7 mouse cellular contexts compared by ENCODE assay signal in genomic region chr4:47010400-47011231, GRCm38 (mm10). TPM values are rescaled to one million over a fixed set of nuclear protein-coding genes. Genes with fewer than 3 reads are reported as not detected.
DNase-seq lines count a peak whose midpoint lies in the region; ATAC-seq and TF ChIP-seq lines count a peak whose summit lies in the region.

No protein-coding gene starts in this region.

- TF ChIP-seq EP300 in MEL (IDR thresholded peaks at IDR 0.05; ENCODE audit: low read depth in 1 of 2, low read length in 2 of 2) = no peak

- peaks cover 0 to 4% of the 10 kb centered on the region in 2 experiments; a peak in 1 of 4 replicates for H3K36me3 ChIP-seq in MEL (ENCODE audit: control insufficient read depth in 1 of 2, insufficient read depth in 2 of 2, low read length in 2 of 2)
- H3K36me3 ChIP-seq in stomach, embryonic 15.5 days = no peaks in the 10 kb centered on the region

- no peaks in the 10 kb centered on the region for H3K79me2 ChIP-seq in MEL (ENCODE audit: control insufficient read depth, insufficient read depth, low read length, poor library complexity)

- no peak overlapping the region; a peak in 1 of 4 replicates for H3K4me3 ChIP-seq in MEL (ENCODE audit: control insufficient read depth in 1 of 2, insufficient read depth in 1 of 2, low read depth in 2 of 2, low read length in 2 of 2)
- H3K4me3 ChIP-seq in stomach, embryonic 15.5 days (replicated peaks) = no peak overlapping the region

- H3K4me1 ChIP-seq in MEL (ENCODE audit: control insufficient read depth in 1 of 2, insufficient read depth in 2 of 2, low read length in 2 of 2) = peaks cover 0 to 8% of the 10 kb centered on the region in 2 experiments; a peak in 2 of 4 replicates
- H3K4me1 ChIP-seq in stomach, embryonic 15.5 days = no peaks in the 10 kb centered on the region

- no peak for TF ChIP-seq CTCF in MEL (IDR thresholded peaks at IDR 0.05 in 2 of 3, conservative IDR thresholded peaks at IDR 0.05 in 1 of 3; ENCODE audit: control insufficient read depth in 1 of 3, insufficient read depth in 1 of 3, low read depth in 2 of 3, low read length in 3 of 3, poor library complexity in 1 of 3, severe bottlenecking in 1 of 3)

- 33% methylated on average over 12 of the region's 12 CpGs for WGBS in stomach, embryonic 15.5 days

- H3K9ac ChIP-seq in MEL (ENCODE audit: control insufficient read depth, low read depth, low read length, poor library complexity, severe bottlenecking) = no peak overlapping the region
- no peak overlapping the region for H3K9ac ChIP-seq in stomach, embryonic 15.5 days

- TF ChIP-seq POLR2A in MEL (IDR thresholded peaks at IDR 0.05; ENCODE audit: control insufficient read depth in 1 of 2, insufficient read depth in 1 of 2, low read depth in 1 of 2, low read length in 2 of 2, poor library complexity in 1 of 2) = no peak

- H3K27me3 ChIP-seq in MEL (ENCODE audit: control insufficient read depth in 1 of 2, insufficient read depth in 2 of 2, low read length in 2 of 2) = peaks cover 0 to 1% of the 10 kb centered on the region in 2 experiments; a peak in 1 of 4 replicates
- H3K27me3 ChIP-seq in stomach, embryonic 15.5 days (replicated peaks) = no peaks in the 10 kb centered on the region

- no peak overlapping the region for H3K27ac ChIP-seq in MEL (ENCODE audit: control insufficient read depth, low read depth, low read length)
- no peak overlapping the region for H3K27ac ChIP-seq in stomach, embryonic 15.5 days

- H3K4me2 ChIP-seq in stomach, embryonic 15.5 days = peak overlapping the region; percentile 35; the same call in 1 of the 2 replicates

- DNase-seq in CD4-positive helper T cell, adult 2 months (ENCODE audit: low read depth, low spot score) = peak; percentile 80
- peak; percentile 81 for DNase-seq in MEL (ENCODE audit: low read depth, low spot score)
- peak; percentile 75 for DNase-seq in layer of hippocampus, adult 11-12 months (ENCODE audit: low spot score)
- DNase-seq in lung, postnatal 25 days (ENCODE audit: low spot score) = peak; percentile 76
- no peak for DNase-seq in retina, embryonic 14.5 days (ENCODE audit: low spot score)

- no peaks in the 10 kb centered on the region for H3K9me3 ChIP-seq in MEL (replicated peaks; ENCODE audit: insufficient read depth, low read length)
- no peaks in the 10 kb centered on the region for H3K9me3 ChIP-seq in stomach, embryonic 15.5 days

- peak; percentile 92 for ATAC-seq in granulocyte monocyte progenitor cell, adult 5-6 weeks (replicated peaks; ENCODE audit: poor library complexity, severe bottlenecking)
- no peak for ATAC-seq in stomach, embryonic 15.5 days (ENCODE audit: insufficient read depth, low FRiP score, low read depth)

- no peak for TF ChIP-seq RAD21 in MEL (IDR thresholded peaks at IDR 0.05; ENCODE audit: low read depth, low read length)

TF ChIP-seq in MEL, 35 proteins besides CTCF, POLR2A, EP300 and RAD21:
- TF ChIP-seq MYC (IDR thresholded peaks at IDR 0.05; ENCODE audit: low read depth, low read length) (no peak), ELF1 (IDR thresholded peaks at IDR 0.05; ENCODE audit: low read depth, low read length) (peak; percentile 48; the same call in 1 of the 2 replicates), UBTF (IDR thresholded peaks at IDR 0.05; ENCODE audit: borderline replicate concordance, insufficient read depth, low read depth, low read length) (no peak), TCF12 (IDR thresholded peaks at IDR 0.05; ENCODE audit: low read depth, low read length) (no peak)

RNA-seq across cellular contexts. Expression of gene Gabbr2, which starts 18.9 kb away (rescaled TPM):
- not detected in 2 replicates for total RNA-seq in MEL (2012; rRNA removed)
- not detected for polyA plus RNA-seq in MEL (2012; ENCODE audit: insufficient read depth in 1 of 2, insufficient read length in 2 of 2, low read depth in 1 of 2, low replicate concordance in 2 of 2, missing spikeins in 1 of 2)
- not detected in 2 replicates for total RNA-seq in granulocyte monocyte progenitor cell, adult 5-6 weeks (2014; fragmentation: Nextera tagmentation)
- not detected in 2 replicates for total RNA-seq in granulocyte monocyte progenitor cell, adult 5-6 weeks (2017)
- 0.08 and 0.12 TPM in 2 replicates for polyA plus RNA-seq in stomach, embryonic 15.5 days (2015; fragmentation: Nextera tagmentation; extraction: Ambion mirVana)

RNA-seq across cellular contexts. Expression of gene Anks6, which starts 46.6 kb away (rescaled TPM):
- not detected in 2 replicates for total RNA-seq in MEL (2012; rRNA removed)
- polyA plus RNA-seq in MEL (2012; ENCODE audit: insufficient read depth in 1 of 2, insufficient read length in 2 of 2, low read depth in 1 of 2, low replicate concordance in 2 of 2, missing spikeins in 1 of 2) = not detected
- total RNA-seq in granulocyte monocyte progenitor cell, adult 5-6 weeks (2014; fragmentation: Nextera tagmentation) = not detected in 2 replicates
- not detected in 2 replicates for total RNA-seq in granulocyte monocyte progenitor cell, adult 5-6 weeks (2017)
- 4.5 and 5.0 TPM in 2 replicates for polyA plus RNA-seq in stomach, embryonic 15.5 days (2015; fragmentation: Nextera tagmentation; extraction: Ambion mirVana)
